Mouse (Mus musculus): ENCODE results near the gene Prkn.

DNA sequence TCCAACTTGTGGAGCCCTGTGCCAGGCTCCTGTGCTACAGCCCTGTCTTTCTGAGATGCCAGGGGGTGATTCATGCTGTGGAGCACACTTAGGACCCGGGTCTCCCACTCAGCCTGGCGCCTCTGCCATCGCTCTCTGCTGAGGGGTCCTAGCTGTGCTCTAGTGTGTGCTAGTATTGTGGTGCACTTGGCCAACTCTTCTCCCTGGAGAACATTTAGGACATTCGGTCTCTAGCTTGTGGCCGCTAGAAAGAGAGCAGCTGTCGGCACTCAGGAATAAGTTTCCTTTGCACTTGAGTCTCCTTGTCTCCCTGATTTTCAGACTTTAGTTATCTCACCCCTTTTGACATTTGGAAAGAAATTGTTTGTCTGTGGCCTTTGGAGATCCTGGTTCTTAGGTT, 725.5 kb downstream of the Prkn start:
- TF ChIP-seq CTCF (IDR thresholded peaks at IDR 0.05; ENCODE audit: low read depth) (no peak), EP300 (optimal IDR thresholded peaks at IDR 0.05) (no peak)
